Mouse (Mus musculus): ENCODE data around the gene Fam228b.
"Not testable (repeated sequence)": the region's sequence is repeated elsewhere in the genome, so short reads cannot be mapped to it uniquely, and the experiment has no call there.

Gene Fam228b

GRCm38 (mm10) chr12:4768492-4769332 is at the start of gene Fam228b, which contains the start of gene Pfn4:
Fam228b (minus strand) TSS chr12:4769267.
Pfn4 (plus strand) TSS chr12:4769022.
- DNase-seq: peak; percentile 93

GRCm38 (mm10) chr12:4817361-4818101 is 48.5 kb upstream of the Fam228b start, which contains the start of gene Sf3b6:
Sf3b6 (plus strand) TSS chr12:4817544.
- DNase-seq: peak; percentile 97

- no peak for DNase-seq
Measured at GRCm38 (mm10) chr12:4816680-4817360, 47.8 kb upstream of the Fam228b start.

DNA sequence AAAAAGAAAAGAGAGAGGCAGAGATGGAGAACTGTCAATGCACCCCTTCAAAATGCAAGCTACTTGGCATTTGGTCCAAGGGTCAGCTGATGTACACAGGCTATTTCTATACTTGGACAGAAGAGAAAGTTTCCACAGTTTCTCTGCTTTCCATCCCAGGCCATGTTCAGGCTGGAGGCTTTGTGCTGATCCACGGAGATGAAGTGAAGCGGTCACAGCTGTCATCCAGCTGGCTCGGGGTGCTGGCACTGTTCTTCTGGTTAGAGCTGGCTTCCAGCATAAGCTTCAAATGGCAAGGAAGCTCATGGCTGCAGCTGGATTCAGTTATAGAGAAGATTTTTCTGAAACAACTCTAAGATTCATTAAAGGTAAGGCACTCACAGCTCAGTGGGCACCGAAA is 44.6 kb upstream of the Fam228b start:
- no peak for DNase-seq

GRCm38 (mm10) chr12:4811705-4812104 is 42.6 kb upstream of the Fam228b start:
- DNase-seq: no peak

DNA sequence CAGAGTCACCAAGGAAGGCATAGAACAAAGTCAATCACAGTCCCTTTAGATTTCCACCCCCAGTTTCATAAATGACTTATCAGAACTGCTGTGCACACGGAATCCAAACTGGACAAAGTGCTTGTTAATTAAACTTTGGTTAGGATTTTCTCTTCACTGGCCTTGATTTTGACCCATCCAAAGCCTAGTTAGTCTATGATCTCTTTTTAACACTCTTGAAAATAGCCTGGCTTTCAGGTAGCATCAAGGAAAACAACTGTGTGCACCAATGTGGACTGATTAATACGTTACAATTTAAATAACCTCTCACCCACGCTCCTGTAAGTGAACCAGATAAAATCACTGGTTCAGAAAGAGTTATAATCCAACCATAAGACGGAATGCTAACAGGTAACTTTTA is 42.0 kb upstream of the Fam228b start:
- no peak for DNase-seq

DNA sequence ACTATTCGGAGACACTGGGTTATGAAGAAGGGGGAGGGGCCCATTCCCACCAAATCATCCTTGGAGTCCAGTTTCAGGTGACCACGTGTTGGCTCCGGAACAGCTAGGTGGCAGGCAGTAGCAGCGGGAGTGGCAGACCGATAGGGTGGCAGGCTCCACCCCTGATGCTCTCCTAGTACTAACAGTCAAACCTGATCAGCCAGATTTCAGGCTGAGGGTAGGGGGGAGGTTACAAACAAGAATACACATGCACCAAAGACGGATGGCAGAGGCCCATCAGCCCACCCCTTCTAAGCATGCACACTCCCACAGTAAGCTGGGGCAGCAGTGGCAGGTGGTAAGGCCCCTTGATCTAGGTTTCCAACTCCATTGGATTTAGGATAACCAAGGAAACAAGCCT is 28.4 kb upstream of the Fam228b start:
- DNase-seq: not testable (repeated sequence)

DNA sequence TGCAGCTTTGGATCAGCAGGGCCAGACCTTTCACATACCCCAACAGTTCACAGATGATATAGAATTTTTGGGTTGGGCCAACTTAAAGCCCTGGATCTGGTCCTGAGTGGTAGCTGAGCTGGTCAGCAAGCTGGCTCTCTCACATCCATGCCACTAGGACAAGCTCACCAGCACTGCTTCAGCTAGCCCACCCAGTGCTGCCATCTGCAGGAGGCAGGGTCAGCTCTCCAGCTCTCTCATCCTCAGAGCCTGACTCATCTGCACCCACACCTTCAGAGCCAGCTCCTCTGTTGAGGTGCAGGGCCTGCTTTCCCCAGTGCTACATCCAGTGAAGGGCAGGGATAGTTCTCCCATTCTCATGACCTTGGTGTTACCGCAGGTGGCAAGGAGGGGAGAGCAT is 24.7 kb upstream of the Fam228b start:
- peak; percentile 30 for DNase-seq

DNA sequence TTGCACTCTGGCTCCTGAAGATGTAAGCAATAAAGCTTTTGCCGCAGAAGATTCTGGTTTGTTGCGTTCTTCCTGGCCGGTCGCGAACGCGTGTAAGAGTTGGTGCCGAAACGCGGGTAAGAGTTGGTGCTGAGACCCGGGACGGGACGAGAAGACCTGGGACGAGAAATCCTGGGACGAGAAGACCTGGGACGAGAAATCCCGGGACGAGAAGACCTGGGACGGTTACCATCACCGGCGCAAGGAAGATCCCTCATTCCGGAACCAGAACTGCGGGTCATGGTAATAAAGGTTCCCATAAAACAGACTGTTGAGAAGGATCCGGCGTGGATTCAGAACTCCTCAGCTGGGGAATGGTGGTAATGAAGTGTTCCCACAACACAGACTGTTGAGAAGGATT is 19.1 kb upstream of the Fam228b start:
- DNase-seq: not testable (repeated sequence)

DNA sequence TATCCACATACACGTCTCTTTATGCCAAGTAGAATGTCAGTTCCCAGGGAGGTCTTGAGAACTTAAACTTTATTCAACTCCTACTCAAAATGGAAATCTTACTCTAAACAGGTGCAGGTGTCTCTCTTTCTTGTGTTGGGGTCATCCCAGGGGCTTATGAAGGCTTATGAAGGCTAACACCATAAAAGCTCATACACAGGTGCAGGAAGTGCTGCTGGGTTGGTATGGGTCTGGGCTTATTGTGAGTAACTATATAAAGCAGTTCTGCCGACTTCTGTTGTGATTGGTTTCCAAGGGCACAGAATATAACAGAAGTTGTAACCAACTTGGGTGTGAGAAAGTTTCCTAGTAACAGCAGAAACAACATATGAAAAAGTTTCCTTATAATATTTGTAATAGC is 15.4 kb upstream of the Fam228b start:
- no peak for DNase-seq

- DNase-seq: no peak
Measured at GRCm38 (mm10) chr12:4783598-4783997, 14.5 kb upstream of the Fam228b start.

- not testable (repeated sequence) for DNase-seq
Measured at GRCm38 (mm10) chr12:4781725-4782404, 12.8 kb upstream of the Fam228b start.

DNA sequence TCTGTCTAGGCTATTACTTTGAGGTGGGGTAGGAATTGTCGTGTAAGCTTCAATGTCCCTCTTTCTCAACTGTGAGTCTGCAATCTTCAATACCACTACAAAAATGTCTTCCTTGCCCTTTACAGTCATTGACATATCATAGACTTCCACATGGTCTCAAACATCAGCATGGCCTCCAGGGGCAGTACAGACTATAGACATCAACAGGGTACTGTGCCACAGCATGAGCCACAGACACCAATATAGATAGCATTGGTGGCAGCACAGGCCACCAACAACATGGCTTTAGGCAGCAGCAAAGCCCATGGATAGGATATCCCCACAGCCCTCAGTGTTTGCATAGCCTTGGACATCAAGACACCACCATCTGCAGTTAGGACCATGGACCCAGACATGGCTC is 12.2 kb upstream of the Fam228b start:
- no peak for DNase-seq

DNA sequence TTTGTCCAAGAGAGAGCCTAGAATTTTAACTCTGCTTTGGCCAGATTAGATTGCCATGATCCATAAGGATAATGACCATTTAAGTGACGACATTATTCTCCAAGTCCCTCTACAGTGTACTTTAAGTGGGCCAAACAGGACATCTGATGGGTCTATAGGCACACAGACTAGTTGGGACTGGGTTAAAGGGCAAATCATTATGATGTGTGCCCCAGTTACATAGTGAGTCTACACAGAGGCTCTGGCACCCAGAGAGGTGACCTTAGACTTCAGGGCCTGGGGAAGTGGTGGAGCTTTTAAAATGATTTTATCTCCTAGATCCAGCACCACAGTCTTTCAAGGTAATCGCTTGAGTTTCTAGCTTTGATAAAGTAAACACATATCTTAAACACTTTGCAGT is 11.2 kb upstream of the Fam228b start:
- DNase-seq: no peak

DNA sequence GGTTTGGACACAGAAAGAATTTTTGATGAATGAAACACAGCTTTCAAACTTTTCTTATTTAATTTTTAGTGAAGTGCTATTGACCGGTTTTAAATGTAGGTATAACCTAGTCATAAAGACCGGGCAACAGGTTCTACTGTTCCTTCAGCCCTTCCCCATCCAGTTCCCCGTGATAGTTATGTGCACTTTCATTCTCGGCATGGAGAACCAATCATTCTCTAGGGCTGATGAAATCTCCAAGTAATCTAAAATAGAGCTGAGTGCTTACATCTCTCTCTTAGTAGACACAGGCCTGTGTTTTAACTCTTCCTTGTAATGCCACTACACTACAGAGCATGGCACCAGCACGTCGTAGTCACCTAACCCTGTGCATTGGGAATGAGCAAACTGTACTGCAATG is 8.7 kb upstream of the Fam228b start:
- DNase-seq: no peak

DNA sequence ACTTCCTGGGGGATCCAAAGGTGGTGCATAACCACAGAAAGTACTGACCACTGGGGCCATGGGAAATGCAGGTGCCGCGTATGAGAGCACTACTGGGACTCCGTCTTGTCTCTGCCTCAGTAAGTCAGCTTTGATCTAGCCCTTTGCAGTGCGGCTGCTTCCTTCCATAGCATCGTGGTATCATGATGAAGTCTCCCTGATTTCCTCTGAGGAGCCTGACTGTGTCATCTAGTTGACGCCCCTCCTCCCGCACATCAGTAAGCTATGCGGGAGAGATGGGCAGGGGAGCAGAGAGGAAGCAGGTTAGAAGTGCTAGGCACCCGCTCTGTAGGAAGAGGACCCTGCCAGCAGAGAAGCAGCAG is 6.5 kb upstream of the Fam228b start:
- no peak for DNase-seq

- no peak for DNase-seq
Measured at GRCm38 (mm10) chr12:4774895-4775587, 6.0 kb upstream of the Fam228b start.

DNA sequence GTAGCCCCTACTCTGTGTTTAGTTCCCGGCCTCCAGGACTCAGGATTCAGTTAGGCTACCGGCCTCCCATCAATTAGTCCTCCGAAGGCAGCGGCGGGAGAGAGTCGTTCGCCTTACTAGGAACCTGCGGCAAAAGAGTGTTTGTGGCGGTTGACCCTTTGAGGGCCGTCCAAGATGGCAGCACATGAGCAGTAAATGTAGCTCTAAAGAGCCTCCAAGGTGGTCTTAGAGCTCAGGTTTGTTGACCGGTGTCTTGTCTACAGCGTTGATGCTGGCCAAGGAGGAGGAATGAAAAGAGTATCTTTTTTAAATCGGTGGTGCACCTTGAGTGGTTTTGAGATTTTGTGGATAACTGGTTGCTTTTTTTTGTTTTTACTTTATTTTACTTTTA is 261 bp upstream of the Fam228b start:
- no peak for DNase-seq

- DNase-seq: no peak
Measured at GRCm38 (mm10) chr12:4757060-4757459, 12.0 kb downstream of the Fam228b start.

- not testable (repeated sequence) for DNase-seq
Measured at GRCm38 (mm10) chr12:4754451-4754850, 14.6 kb downstream of the Fam228b start.

- no peak for DNase-seq
Measured at GRCm38 (mm10) chr12:4744486-4744885, 24.6 kb downstream of the Fam228b start.

GRCm38 (mm10) chr12:4742183-4742582 is 26.9 kb downstream of the Fam228b start:
- DNase-seq: no peak
